Mouse (Mus musculus): Measurements from ENCODE around the gene Ppp1ca.
A peak's percentile ranks its signal among the peaks of the same experiment; 100 is the strongest.

The Ppp1ca gene

GRCm38 (mm10) chr19:4154437-4155222, 37.2 kb upstream of the Ppp1ca start:
- peak; percentile 71 to 83 for DNase-seq (ENCODE audit: low spot score in 2 of 2)

GRCm38 (mm10) chr19:4155223-4156072, 36.4 kb upstream of the Ppp1ca start:
- DNase-seq (ENCODE audit: low spot score in 2 of 2): no peak

GRCm38 (mm10) chr19:4156073-4156579, 35.7 kb upstream of the Ppp1ca start:
- no peak for DNase-seq (ENCODE audit: low spot score in 2 of 2)

- no peak for DNase-seq (ENCODE audit: low spot score in 2 of 2)
Observed at GRCm38 (mm10) chr19:4156771-4157170, 35.1 kb upstream of the Ppp1ca start.

- DNase-seq (ENCODE audit: low spot score in 2 of 2): no peak
Observed at GRCm38 (mm10) chr19:4159049-4159448, 32.8 kb upstream of the Ppp1ca start.

- peak; percentile 93 to 96 for DNase-seq (ENCODE audit: low spot score in 2 of 2)
Observed at GRCm38 (mm10) chr19:4162646-4163542, 29.0 kb upstream of the Ppp1ca start, which contains the start of gene Rps6kb2. TSS of gene Rps6kb2 (minus strand) at chr19:4163354.

GRCm38 (mm10) chr19:4163543-4163887, 28.4 kb upstream of the Ppp1ca start:
- no peak for DNase-seq (ENCODE audit: low spot score in 2 of 2)

- DNase-seq (ENCODE audit: low spot score in 2 of 2): no peak
Observed at GRCm38 (mm10) chr19:4164100-4164499, 27.8 kb upstream of the Ppp1ca start.

GRCm38 (mm10) chr19:4164721-4165120, 27.1 kb upstream of the Ppp1ca start:
- DNase-seq (ENCODE audit: low spot score in 2 of 2): no peak

- DNase-seq (ENCODE audit: low spot score in 2 of 2): no peak
Observed at GRCm38 (mm10) chr19:4166678-4167476, 25.0 kb upstream of the Ppp1ca start.

GRCm38 (mm10) chr19:4169378-4169784, 22.5 kb upstream of the Ppp1ca start:
- peak; percentile 100 for DNase-seq (ENCODE audit: low spot score in 2 of 2)

GRCm38 (mm10) chr19:4169810-4170209, 22.1 kb upstream of the Ppp1ca start:
- DNase-seq (ENCODE audit: low spot score in 2 of 2): no peak

GRCm38 (mm10) chr19:4170723-4171392, 21.0 kb upstream of the Ppp1ca start:
- DNase-seq (ENCODE audit: low spot score in 2 of 2): no peak

- DNase-seq (ENCODE audit: low spot score in 2 of 2): peak in 1 of 2 experiments; percentile 72
Observed at GRCm38 (mm10) chr19:4171393-4172290, 20.2 kb upstream of the Ppp1ca start.

- no peak for DNase-seq (ENCODE audit: low spot score in 2 of 2)
Observed at GRCm38 (mm10) chr19:4172925-4173324, 18.9 kb upstream of the Ppp1ca start.

GRCm38 (mm10) chr19:4175368-4175947, 16.4 kb upstream of the Ppp1ca start, which contains the start of gene Carns1:
TSS of gene Carns1 (minus strand) at chr19:4175479.
- DNase-seq (ENCODE audit: low spot score in 2 of 2): no peak

- DNase-seq (ENCODE audit: low spot score in 2 of 2): no peak
Observed at GRCm38 (mm10) chr19:4180411-4180810, 11.5 kb upstream of the Ppp1ca start.

- DNase-seq (ENCODE audit: low spot score in 2 of 2): peak in 1 of 2 experiments; percentile 48
Observed at GRCm38 (mm10) chr19:4181892-4182291, 10.0 kb upstream of the Ppp1ca start.

- DNase-seq (ENCODE audit: low spot score in 2 of 2): no peak
Observed at GRCm38 (mm10) chr19:4183689-4184088, 8.2 kb upstream of the Ppp1ca start.
